Mouse (Mus musculus) left cerebral cortex, adult 8-10 months (tissue): Measurements from ENCODE around the gene Rpl5. TPM values are rescaled to one million over a fixed set of nuclear protein-coding genes. Genes with fewer than 3 reads are reported as not detected.
"Not testable (repeated sequence)": the region's sequence is repeated elsewhere in the genome, so short reads cannot be mapped to it uniquely, and the experiment has no call there.

Experiments
- DNase-seq, 2 experiments: peaks; one replicate each; pipeline ENCODE4 v3.0.0; 2022; ENCODE audit warnings: low spot score in 2 of 2
- total RNA-seq, 4 experiments: library from RNA; stranded (reverse); gene quantifications; 2 replicates each; pipeline ENCODE4 v1.2.4; 2022

Rpl5 gene
- 10 to 100 TPM; 52.8 to 63.6 (median 62.2) TPM for total RNA-seq

GRCm38 (mm10) chr5:107900206-107901013, at the start of gene Rpl5:
TSS of gene Rpl5 (plus strand) at chr5:107900502.
- peak; percentile 93 to 94 for DNase-seq

DNA sequence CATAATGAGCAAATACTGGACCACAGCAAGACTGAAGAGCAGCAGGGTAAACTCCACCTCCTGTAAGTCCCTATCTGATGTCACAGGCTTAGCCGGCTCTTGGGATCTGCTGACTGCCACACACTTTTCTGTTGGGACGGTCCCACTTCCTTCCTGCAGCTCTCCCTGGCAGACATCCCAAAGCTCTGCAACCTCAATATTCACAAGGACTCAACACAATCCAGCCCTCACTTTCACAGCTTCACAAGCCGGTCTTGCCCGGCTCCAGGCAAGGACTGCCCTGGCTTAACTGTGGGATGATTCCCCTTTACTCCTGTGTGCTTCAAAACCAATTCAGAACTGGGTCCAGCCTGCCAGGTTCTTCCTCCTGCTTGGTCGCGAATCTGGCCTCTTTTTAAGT, 46.5 kb upstream of the Rpl5 start:
- DNase-seq = no peak

DNA sequence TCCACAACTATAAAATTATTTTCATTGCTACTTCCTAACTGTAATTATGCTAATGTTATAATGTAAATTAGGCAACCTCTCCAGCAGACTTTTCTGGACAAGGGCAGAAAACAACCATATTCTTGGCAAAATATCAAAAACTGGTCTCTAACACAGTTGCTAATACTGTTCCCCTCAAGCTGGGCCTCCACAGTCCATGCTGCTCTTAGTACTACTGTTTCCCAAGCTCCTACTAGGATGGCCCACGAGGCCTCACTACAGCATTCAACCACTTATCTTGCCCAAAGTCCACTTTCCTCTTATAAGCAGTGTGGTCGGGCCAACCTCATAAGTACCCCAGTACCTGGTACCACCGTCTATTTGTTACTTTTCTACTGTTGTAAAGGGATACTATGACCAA, 45.7 kb upstream of the Rpl5 start:
- no peak for DNase-seq

- DNase-seq = no peak
These were observed 44.8 kb upstream of the Rpl5 start for GRCm38 (mm10) chr5:107855546-107855945.

DNA sequence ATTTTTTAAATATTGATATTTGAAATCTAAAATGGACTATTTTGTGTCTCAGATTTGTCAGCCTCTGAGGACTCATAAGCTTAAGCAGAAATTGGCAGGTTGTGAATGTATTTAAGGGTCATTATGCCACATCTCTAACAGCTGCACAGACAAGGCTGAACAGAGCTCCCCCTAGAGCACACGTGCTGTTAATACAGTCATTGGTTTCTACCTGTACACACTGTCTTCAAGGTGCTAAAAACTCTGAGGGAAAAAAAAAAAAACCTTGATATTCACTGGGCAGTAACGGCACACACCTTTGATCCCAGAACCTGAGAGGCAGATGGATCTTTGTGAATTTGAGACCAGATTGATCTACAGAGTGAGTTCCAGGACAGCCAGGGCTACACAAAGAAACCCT, 41.3 kb upstream of the Rpl5 start:
- DNase-seq = no peak

GRCm38 (mm10) chr5:107863971-107864370, 36.3 kb upstream of the Rpl5 start:
- no peak for DNase-seq

- DNase-seq = no peak
These were observed 33.9 kb upstream of the Rpl5 start for GRCm38 (mm10) chr5:107866127-107867126.

GRCm38 (mm10) chr5:107867970-107868904, 32.1 kb upstream of the Rpl5 start:
- DNase-seq = peak in 1 of 2 experiments; percentile 18

GRCm38 (mm10) chr5:107868905-107869424, 31.3 kb upstream of the Rpl5 start:
- peak; percentile 72 to 87 for DNase-seq

DNA sequence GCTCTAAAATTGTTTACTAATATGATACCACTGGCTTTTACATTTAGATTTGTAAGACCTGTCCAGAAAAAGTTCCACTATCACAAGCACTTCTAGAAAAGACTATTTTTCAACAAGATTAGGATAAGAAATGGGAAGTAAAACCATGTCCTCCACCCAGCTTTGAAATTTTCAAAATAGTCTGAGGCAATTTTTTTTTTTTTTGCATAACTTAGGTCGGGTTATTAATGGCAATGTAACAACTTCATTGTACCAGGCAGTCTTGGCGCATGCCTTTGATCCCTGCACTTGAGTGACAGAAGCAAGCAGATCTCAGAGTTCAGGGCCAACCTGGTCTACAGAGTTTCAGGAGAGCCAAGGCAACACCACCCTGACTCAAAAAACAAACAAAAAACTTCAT, 30.6 kb upstream of the Rpl5 start:
- DNase-seq = no peak

DNA sequence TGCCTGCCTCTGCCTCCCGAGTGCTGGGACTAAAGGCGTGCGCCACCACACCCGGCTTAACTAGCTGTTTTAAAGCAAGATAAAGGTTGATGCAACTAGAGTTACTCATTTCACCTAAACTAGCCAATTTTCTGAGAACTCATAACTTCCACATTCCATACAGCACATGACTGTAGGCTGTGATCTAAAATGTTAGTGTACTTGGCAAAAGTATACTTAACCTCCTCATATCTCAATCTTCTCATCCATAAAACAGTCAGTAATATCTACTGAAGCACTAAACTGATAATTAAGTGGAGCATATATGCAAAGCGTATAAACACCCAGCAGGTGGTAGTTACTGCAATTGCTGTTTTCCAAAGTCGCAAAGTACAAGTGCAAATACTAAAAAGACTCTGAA, 27.0 kb upstream of the Rpl5 start:
- DNase-seq = no peak

- no peak for DNase-seq
These were observed 26.4 kb upstream of the Rpl5 start for GRCm38 (mm10) chr5:107873886-107874302.

DNA sequence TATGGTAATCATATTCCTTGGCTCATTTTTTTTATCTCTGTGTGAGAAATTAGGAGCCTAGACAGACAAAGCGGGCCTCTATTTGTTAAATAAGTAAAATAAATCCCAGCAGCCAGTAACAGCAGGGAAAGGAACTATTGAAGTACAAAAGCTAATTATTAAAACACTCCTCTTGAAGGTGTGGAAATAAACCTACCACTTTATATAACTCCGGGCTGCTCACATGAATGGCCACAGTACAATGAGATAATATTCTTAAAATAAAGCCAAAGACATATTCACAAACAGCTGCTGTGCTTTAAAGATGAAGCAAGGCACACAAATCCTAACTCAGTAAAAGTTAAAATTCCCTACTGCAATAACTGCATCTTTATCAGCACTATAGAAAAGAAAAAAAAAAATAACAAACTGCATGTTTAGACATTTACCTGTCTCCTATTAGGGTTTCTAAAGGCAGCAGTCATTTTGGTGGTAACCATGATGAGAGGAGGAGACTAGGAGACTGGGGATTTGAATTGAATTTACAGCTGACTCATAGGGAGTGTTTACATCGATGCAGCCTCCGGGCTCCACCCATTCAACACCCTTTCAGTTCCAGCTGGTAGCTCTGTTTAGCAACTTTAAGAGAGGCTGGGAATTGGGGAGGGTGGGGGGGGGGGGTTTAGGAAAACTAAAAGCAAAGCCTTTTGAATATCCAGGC, 25.6 kb upstream of the Rpl5 start, which contains the start of gene Evi5:
Gene Evi5 (minus strand): TSS at position 547 of the 700 bp plus-strand sequence.
- no peak for DNase-seq

DNA sequence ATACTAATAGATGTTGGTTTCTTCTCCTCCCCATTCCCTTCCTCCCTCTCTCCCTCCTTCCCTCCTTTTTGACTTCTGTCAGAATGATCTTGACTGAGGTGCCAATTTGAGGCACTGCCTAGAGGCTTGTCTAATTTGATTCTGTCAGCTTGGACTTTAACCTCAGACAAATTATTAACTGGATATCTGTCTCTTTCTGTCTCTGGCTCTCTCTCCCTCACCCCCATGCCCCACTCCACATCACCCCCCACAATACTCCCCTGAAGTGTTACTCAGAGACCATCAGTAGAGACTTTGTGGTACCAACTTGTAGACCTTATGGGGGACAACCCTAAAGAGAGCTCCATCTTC, 25.1 kb upstream of the Rpl5 start:
- DNase-seq = no peak

- no peak for DNase-seq
These were observed 23.2 kb upstream of the Rpl5 start for GRCm38 (mm10) chr5:107877053-107877452.

- DNase-seq = no peak
These were observed 19.6 kb upstream of the Rpl5 start for GRCm38 (mm10) chr5:107880710-107881109.

DNA sequence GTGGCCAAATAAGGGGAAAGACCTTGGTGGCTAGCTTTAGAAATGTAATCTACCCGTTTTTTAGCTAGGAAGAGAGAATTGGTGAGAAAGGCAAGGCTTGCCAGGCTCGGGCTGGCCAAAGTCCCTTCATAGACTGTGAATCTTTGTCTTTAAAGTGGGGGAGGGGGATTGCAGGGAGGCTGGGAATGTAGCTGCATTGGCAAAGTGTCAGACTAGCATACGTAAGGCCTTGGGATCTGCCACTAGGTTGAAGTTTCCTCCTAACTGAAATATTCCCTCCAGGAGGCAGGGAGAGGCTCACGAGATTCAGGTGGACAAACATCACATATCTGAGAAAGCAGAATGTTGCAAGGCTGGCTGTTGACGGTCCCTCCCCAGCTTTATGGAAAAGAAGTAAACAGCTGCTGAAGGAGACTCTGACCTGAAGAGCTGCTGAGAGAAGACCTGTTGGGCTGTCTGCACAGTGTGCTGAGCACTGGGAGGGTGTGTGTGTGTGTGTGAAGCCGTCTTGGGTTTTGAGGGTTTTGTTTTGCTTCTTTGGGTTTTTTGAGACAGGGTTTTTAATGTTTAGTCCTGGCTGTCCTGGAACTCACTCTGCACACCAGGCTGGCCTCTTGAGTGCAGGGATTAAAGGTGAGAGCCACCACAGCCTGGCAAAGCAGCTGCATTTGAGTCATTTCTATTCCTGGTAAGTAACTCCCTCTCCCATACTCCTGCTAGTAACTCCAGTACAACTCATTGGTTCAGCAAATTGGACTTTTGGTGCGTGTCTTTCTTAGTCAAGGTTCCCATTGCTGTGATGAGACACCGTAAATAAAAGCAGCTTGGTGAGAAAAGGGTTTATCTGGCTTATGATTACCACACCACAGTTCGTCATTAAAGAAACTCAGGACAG, 10.1 kb upstream of the Rpl5 start:
- DNase-seq = no peak

- not testable (repeated sequence) for DNase-seq
These were observed 8.8 kb upstream of the Rpl5 start for GRCm38 (mm10) chr5:107891515-107891914.

- DNase-seq = no peak
These were observed 5.6 kb upstream of the Rpl5 start for GRCm38 (mm10) chr5:107894676-107895075.
